Mouse (Mus musculus) spleen, adult 2 months (tissue): Measurements from ENCODE around the gene Suox.

ENCODE experiments used
- CTCF ChIP-seq: fragments of 200-500 bp; IDR thresholded peaks from 2 replicates; pipeline ENCODE4 v1.5.1; 2011; ENCODE audit warnings: mild to moderate bottlenecking, inconsistent platforms; ENCODE audit not compliant: insufficient read depth, insufficient read length, insufficient replicate concordance; ENCODE audit errors: extremely low read depth
- POLR2A ChIP-seq: fragments of 200-500 bp; IDR thresholded peaks from 2 replicates; pipeline ENCODE4 v1.6.1; 2011; ENCODE audit warnings: low read depth, low read length, inconsistent platforms

DNA sequence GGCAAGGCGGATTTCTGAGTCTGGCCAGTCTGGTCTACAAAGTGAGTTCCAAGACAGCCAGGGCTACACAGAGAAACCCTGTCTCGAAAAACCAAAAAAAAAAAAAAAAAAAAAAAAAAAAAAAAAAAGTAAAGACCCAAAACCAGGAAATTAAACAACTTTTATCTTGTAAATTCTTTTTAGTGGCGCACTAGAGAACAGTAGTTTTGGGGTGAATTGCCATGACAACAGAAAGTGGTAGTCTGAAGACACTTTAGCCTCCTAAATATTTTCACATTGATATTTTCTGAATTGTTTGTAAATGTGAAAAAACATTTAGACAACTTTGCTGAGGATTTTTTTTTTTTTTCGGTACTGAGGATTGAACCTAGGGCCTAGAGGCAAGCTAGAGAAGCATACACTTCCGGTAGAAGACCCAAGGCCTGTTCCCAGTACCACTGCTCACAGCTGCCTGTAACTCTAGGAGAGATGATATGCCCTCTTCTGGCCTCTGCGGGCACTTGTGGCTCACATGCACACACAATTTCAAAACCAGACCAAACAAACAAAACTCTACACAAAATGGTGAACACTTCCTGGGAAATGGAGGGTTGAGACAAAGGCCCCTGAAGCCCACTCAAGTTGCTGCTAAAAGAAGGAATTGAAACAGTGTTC is 23.3 kb upstream of the Suox start:
- TF ChIP-seq POLR2A = no peak
- no peak for TF ChIP-seq CTCF
